Mouse (Mus musculus): ENCODE measurements at regions not wholly inside any gene's neighbourhood (a gene's known extent, or its start where the extent isn't known, plus 50 kb on each side); places are given as distances from the start of the nearest gene placed in this dataset.

DNA sequence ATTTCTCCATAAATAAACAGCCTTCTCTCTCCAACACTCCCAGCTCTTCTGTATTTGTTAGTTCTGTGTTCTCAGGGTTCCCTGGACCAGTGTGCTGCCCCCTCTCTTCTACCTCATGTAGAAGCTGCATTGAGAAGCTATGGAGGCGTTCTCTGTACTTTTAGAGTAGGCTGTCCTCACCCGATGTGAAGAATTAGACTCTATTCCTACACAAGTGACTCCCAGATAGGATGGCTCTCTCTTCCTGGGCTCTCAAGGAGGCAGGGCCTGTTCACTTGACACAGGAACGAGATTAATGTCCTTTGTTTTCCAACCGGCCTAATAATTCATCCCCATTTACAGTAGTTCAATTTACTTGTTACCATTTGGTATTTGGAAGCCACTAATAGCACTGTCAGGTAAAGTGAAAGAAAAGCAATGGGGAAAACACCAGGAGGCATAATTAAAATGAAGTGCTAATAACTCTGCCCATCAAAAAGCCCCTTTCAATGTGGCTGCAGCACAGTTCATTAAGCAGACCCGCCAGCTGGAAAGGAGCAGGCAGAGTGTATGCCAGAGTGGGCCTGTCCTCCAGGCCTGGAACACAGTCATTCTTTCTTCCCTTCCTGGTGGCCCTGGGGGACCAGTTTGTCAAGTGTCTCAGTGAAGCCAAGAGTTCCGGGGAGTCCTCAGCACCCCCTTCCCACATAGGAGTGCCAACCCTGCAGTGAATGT lies 454.8 kb upstream of the Gm6657 start:
- Histone ChIP-seq H3K36me3 (ENCODE audit: control insufficient read depth, insufficient read depth, low read length, poor library complexity, severe bottlenecking) (no peaks in the 10 kb centered on the region), H3K4me3 (ENCODE audit: insufficient read depth in 1 of 2, low read depth in 1 of 2, low read length in 2 of 2, poor library complexity in 1 of 2, severe bottlenecking in 1 of 2) (no peak overlapping the region), H3K9ac (ENCODE audit: insufficient read depth, low read depth, low read length, poor library complexity, severe bottlenecking) (no peak overlapping the region), H3K9me3 (ENCODE audit: control insufficient read depth, insufficient read depth, low read depth, low read length) (no peaks in the 10 kb centered on the region), H3K27ac (ENCODE audit: insufficient read depth, low read depth, low read length, poor library complexity, severe bottlenecking) (no peak overlapping the region), H3K4me1 (ENCODE audit: control insufficient read depth in 2 of 2, insufficient read depth in 2 of 2, low read length in 2 of 2, poor library complexity in 1 of 2) (no peaks in the 10 kb centered on the region)
- in situ Hi-C loops (cut with MboI; ENCODE audit: low sequenced_read_pairs in 2 of 2, unreplicated experiment in 2 of 2) = no loop called here
- no peak for TF ChIP-seq MAFK (IDR thresholded peaks at IDR 0.05; ENCODE audit: insufficient read depth, low read depth, low read length)
- TF ChIP-seq CHD2 (IDR thresholded peaks at IDR 0.05; ENCODE audit: low read depth, low read length) = no peak
- no peak for TF ChIP-seq HCFC1 (IDR thresholded peaks at IDR 0.05; ENCODE audit: borderline replicate concordance, insufficient read depth, low read length)
- no peak for TF ChIP-seq ZC3H11A (IDR thresholded peaks at IDR 0.05; ENCODE audit: borderline replicate concordance, low read depth, low read length)
- TF ChIP-seq ZNF384 (IDR thresholded peaks at IDR 0.05; ENCODE audit: low read depth, low read length) = no peak
- no peak for DNase-seq (ENCODE audit: low read depth, low spot score)

DNA sequence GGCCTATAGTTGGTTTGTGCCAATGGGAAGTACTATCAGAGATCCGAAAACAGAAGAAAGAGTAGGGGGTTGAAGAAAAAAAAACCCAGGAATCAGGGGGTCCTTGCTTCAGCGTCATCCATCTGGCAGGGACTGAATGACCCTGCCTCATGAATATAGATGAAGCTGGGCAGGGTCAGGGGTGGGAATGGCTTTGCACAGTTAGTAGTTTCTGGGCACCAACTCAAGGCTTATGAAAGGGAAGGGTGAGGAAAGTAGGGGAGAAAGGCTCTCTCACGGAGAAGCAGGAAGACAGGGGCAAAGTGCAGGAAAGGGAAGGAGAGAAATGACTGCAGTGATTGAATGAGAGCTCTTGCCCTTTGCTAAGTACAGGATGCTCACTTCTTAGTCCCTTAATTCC lies 451.3 kb upstream of the Gm6657 start:
- no peak overlapping the region for H3K4me3 ChIP-seq (ENCODE audit: insufficient read depth in 1 of 2, low read depth in 1 of 2, low read length in 2 of 2, poor library complexity in 1 of 2, severe bottlenecking in 1 of 2)
- no peak for DNase-seq (ENCODE audit: low read depth, low spot score)
- in situ Hi-C loops (cut with MboI; ENCODE audit: low sequenced_read_pairs in 2 of 2, unreplicated experiment in 2 of 2) = no loop called here
- H3K36me3 ChIP-seq (ENCODE audit: control insufficient read depth, insufficient read depth, low read length, poor library complexity, severe bottlenecking) = no peaks in the 10 kb centered on the region
- TF ChIP-seq MAFK (IDR thresholded peaks at IDR 0.05; ENCODE audit: insufficient read depth, low read depth, low read length) (no peak), HCFC1 (IDR thresholded peaks at IDR 0.05; ENCODE audit: borderline replicate concordance, insufficient read depth, low read length) (no peak), ZNF384 (IDR thresholded peaks at IDR 0.05; ENCODE audit: low read depth, low read length) (no peak), CHD2 (IDR thresholded peaks at IDR 0.05; ENCODE audit: low read depth, low read length) (no peak)
- H3K27ac ChIP-seq (ENCODE audit: insufficient read depth, low read depth, low read length, poor library complexity, severe bottlenecking) = no peak overlapping the region
- H3K9me3 ChIP-seq (ENCODE audit: control insufficient read depth, insufficient read depth, low read depth, low read length) = no peaks in the 10 kb centered on the region
- no peaks in the 10 kb centered on the region for H3K4me1 ChIP-seq (ENCODE audit: control insufficient read depth in 2 of 2, insufficient read depth in 2 of 2, low read length in 2 of 2, poor library complexity in 1 of 2)
- no peak overlapping the region for H3K9ac ChIP-seq (ENCODE audit: insufficient read depth, low read depth, low read length, poor library complexity, severe bottlenecking)

DNA sequence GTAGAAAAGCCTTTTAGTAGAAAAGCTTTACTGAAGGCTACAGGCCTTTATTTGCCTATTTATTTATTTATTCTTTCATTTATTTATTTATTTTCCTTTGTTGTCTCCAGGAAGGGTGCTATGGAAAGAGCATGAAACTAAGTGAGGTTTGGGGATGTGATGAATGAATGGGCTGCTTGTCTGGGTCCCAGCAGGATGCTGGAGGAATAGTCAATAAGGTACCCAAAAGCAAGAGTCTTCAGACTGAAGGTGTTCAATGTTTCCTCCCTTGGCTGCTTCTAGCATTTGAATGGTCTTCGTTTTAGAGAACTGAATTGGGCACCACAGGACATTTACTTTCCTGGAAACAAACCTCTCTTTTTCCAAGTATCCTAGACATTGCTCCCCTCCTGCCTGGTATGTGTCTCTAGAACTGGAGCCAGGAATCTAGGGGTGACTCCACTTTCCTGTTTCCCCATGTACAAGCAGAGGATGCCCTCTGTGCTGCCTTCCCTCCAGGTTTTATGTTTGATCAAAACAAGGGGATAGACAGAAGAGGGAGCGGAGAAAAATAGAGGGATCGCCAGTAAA lies 444.5 kb upstream of the Gm6657 start:
- in situ Hi-C loops (cut with MboI; ENCODE audit: low sequenced_read_pairs in 2 of 2, unreplicated experiment in 2 of 2) = no loop called here
- H3K27ac ChIP-seq (ENCODE audit: insufficient read depth, low read depth, low read length, poor library complexity, severe bottlenecking) = no peak overlapping the region
- TF ChIP-seq MAFK (IDR thresholded peaks at IDR 0.05; ENCODE audit: insufficient read depth, low read depth, low read length) (no peak), ZC3H11A (IDR thresholded peaks at IDR 0.05; ENCODE audit: borderline replicate concordance, low read depth, low read length) (no peak), ZNF384 (IDR thresholded peaks at IDR 0.05; ENCODE audit: low read depth, low read length) (no peak), HCFC1 (IDR thresholded peaks at IDR 0.05; ENCODE audit: borderline replicate concordance, insufficient read depth, low read length) (no peak), CHD2 (IDR thresholded peaks at IDR 0.05; ENCODE audit: low read depth, low read length) (no peak)

DNA sequence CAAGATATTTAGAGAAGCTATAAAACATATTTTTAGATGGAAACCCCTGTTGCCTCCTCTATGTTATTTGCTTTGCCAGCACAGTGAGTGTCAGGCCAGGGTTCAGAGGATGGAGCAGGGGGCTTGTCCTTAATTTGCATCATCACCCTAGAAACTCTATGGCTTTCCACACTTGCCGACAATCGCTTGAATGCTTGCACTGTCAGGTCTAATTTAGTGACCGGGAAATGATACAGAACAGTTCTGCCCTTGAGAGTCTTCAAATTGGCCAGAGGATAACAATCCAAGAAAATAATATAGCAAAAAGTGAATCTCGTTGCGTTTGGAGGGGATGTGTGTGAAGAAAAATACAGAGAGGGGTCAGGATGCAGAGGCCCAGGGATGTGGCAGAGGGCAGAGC lies 441.9 kb upstream of the Gm6657 start:
- Histone ChIP-seq H3K4me1 (ENCODE audit: control insufficient read depth in 2 of 2, insufficient read depth in 2 of 2, low read length in 2 of 2, poor library complexity in 1 of 2) (no peaks in the 10 kb centered on the region), H3K9ac (ENCODE audit: insufficient read depth, low read depth, low read length, poor library complexity, severe bottlenecking) (no peak overlapping the region), H3K36me3 (ENCODE audit: control insufficient read depth, insufficient read depth, low read length, poor library complexity, severe bottlenecking) (no peaks in the 10 kb centered on the region), H3K9me3 (ENCODE audit: control insufficient read depth, insufficient read depth, low read depth, low read length) (no peaks in the 10 kb centered on the region), H3K4me3 (ENCODE audit: insufficient read depth in 1 of 2, low read depth in 1 of 2, low read length in 2 of 2, poor library complexity in 1 of 2, severe bottlenecking in 1 of 2) (no peak overlapping the region), H3K27ac (ENCODE audit: insufficient read depth, low read depth, low read length, poor library complexity, severe bottlenecking) (no peak overlapping the region)
- no peak for DNase-seq (ENCODE audit: low read depth, low spot score)
- in situ Hi-C loops (cut with MboI; ENCODE audit: low sequenced_read_pairs in 2 of 2, unreplicated experiment in 2 of 2) = no loop called here
- no peak for TF ChIP-seq ZC3H11A (IDR thresholded peaks at IDR 0.05; ENCODE audit: borderline replicate concordance, low read depth, low read length)
- no peak for TF ChIP-seq ZNF384 (IDR thresholded peaks at IDR 0.05; ENCODE audit: low read depth, low read length)
- TF ChIP-seq HCFC1 (IDR thresholded peaks at IDR 0.05; ENCODE audit: borderline replicate concordance, insufficient read depth, low read length) = no peak
- TF ChIP-seq CHD2 (IDR thresholded peaks at IDR 0.05; ENCODE audit: low read depth, low read length) = no peak
- no peak for TF ChIP-seq MAFK (IDR thresholded peaks at IDR 0.05; ENCODE audit: insufficient read depth, low read depth, low read length)

More for the DNA sequence above, 444.5 kb upstream of the Gm6657 start:
- Histone ChIP-seq H3K9ac (ENCODE audit: insufficient read depth, low read depth, low read length, poor library complexity, severe bottlenecking) (no peak overlapping the region), H3K4me3 (ENCODE audit: insufficient read depth in 1 of 2, low read depth in 1 of 2, low read length in 2 of 2, poor library complexity in 1 of 2, severe bottlenecking in 1 of 2) (no peak overlapping the region), H3K9me3 (ENCODE audit: control insufficient read depth, insufficient read depth, low read depth, low read length) (no peaks in the 10 kb centered on the region), H3K36me3 (ENCODE audit: control insufficient read depth, insufficient read depth, low read length, poor library complexity, severe bottlenecking) (no peaks in the 10 kb centered on the region), H3K4me1 (ENCODE audit: control insufficient read depth in 2 of 2, insufficient read depth in 2 of 2, low read length in 2 of 2, poor library complexity in 1 of 2) (no peaks in the 10 kb centered on the region)
- DNase-seq (ENCODE audit: low read depth, low spot score) = no peak
